Mouse (Mus musculus) liver, adult 2 months (tissue): ENCODE measurements around the gene Plscr1. TPM values are rescaled to one million over a fixed set of nuclear protein-coding genes. Genes with fewer than 3 reads are reported as not detected.

Experiments
- DNase-seq: peaks from one replicate; pipeline ENCODE4 v3.0.0-alpha.2; 2011; ENCODE audit warnings: low read depth, low spot score; ENCODE audit errors: extremely low read depth
- H3K27ac ChIP-seq: fragments of 200-500 bp; replicated peaks from 2 replicates; pipeline ENCODE4 v1.5.1; 2012; ENCODE audit warnings: low read depth, mild to moderate bottlenecking, control low read depth, inconsistent platforms, low read length; ENCODE audit not compliant: insufficient read depth
- H3K27me3 ChIP-seq: fragments of 200-500 bp; 2 replicates; pipeline ENCODE4 v1.6.1; 2012; ENCODE audit warnings: mild to moderate bottlenecking, moderate library complexity, low read length, inconsistent platforms; ENCODE audit not compliant: control insufficient read depth, insufficient read depth
- H3K36me3 ChIP-seq: fragments of 200-500 bp; 2 replicates; pipeline ENCODE4 v1.6.1; 2012; ENCODE audit warnings: low read length, inconsistent platforms; ENCODE audit not compliant: control insufficient read depth, insufficient read depth
- H3K4me1 ChIP-seq: fragments of 200-500 bp; 2 replicates; pipeline ENCODE4 v1.6.1; 2011; ENCODE audit warnings: low read length; ENCODE audit not compliant: control insufficient read depth, insufficient read depth
- H3K4me3 ChIP-seq: fragments of 200-500 bp; 2 replicates; pipeline ENCODE4 v1.5.1; 2011; ENCODE audit warnings: low read depth, mild to moderate bottlenecking, control low read depth, low read length, moderate library complexity; ENCODE audit not compliant: insufficient read depth
- H3K79me2 ChIP-seq: fragments of 200-500 bp; 2 replicates; pipeline ENCODE4 v1.6.1; 2012; ENCODE audit warnings: inconsistent platforms, mild to moderate bottlenecking, low read length, moderate library complexity; ENCODE audit not compliant: control insufficient read depth, insufficient read depth
- H3K9ac ChIP-seq: fragments of 200-500 bp; 2 replicates; pipeline ENCODE4 v1.6.1; 2012; ENCODE audit warnings: low read depth, mild to moderate bottlenecking, control low read depth, inconsistent platforms, low read length
- CTCF ChIP-seq: fragments of 200-500 bp; IDR thresholded peaks from 2 replicates; pipeline ENCODE4 v1.5.1; 2011; ENCODE audit warnings: low read depth, low read length, control low read depth
- POLR2A ChIP-seq: fragments of 200-500 bp; IDR thresholded peaks from 2 replicates; pipeline ENCODE4 v1.6.1; 2011; ENCODE audit warnings: low read length, control low read depth; ENCODE audit not compliant: insufficient read depth; ENCODE audit errors: extremely low read depth
- WGBS: fragments of 180-500 bp; shearing (Covaris S2); methylation state at CpG from one replicate; pipeline ENCODE4 v1.1.7; 2018; 5-methylcytosine and 5-hydroxymethylcytosine counted together
- polyA plus RNA-seq: library from polyadenylated mRNA; depleted of rRNA; stranded (reverse); fragments of >200 nt; gene quantifications from 2 replicates; pipeline ENCODE4 v1.2.3, GENCODE M21; 2012
- total RNA-seq: library from RNA; depleted of rRNA; stranded (reverse); fragments of >200 nt; gene quantifications from 2 replicates; pipeline ENCODE4 v1.2.3, GENCODE M21; 2014

Gene Plscr1
- total and polyA plus RNA-seq, 2 experiments = 9.9 to 18.3 TPM

- 35% methylated on average over 4 of the region's 4 CpGs for WGBS
- Histone ChIP-seq H3K27me3 (no peaks in the 10 kb centered on the region), H3K9ac (no peak overlapping the region), H3K79me2 (peaks cover 5% of the 10 kb centered on the region; the same call in 1 of the 2 replicates), H3K27ac (peak overlapping the region; percentile 71), H3K36me3 (0 out of 2 replicates have a peak, but pooled peaks cover 2% of the 10 kb centered on the region), H3K4me3 (no peak overlapping the region), H3K4me1 (peaks cover 28% of the 10 kb centered on the region)
- peak; percentile 87 for DNase-seq
- TF ChIP-seq CTCF = no peak
- TF ChIP-seq POLR2A = no peak
These were observed 23.1 kb downstream of the Plscr1 start for GRCm38 (mm10) chr9:92272650-92273049.

DNA sequence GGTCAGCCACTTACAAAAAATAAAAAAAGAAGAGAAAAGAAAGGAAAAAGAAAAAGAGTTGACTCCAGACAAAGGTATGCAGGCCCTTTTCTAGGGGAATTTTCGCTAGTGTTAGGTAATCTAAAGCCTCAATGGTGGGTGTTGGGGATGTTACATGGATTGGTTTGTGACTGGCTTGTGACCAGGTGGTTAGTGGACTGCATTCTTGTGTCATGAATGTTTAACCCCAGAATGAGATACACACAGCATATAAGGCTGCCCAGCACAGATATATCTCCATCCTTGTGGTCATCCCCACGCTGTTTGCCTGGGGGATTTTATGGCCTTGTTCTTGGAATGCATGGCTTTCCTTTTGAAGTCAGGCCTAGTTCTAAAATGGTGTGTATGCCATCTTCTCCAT lies 23.7 kb downstream of the Plscr1 start:
- Histone ChIP-seq H3K4me1 (peaks cover 28% of the 10 kb centered on the region), H3K9ac (no peak overlapping the region), H3K36me3 (0 out of 2 replicates have a peak, but pooled peaks cover 2% of the 10 kb centered on the region), H3K4me3 (no peak overlapping the region), H3K27me3 (no peaks in the 10 kb centered on the region), H3K79me2 (peaks cover 6% of the 10 kb centered on the region; the same call in 1 of the 2 replicates), H3K27ac (peak overlapping the region; percentile 71)
- DNase-seq = no peak
- 75% methylated on average over 2 of the region's 2 CpGs for WGBS
- TF ChIP-seq POLR2A = no peak
- no peak for TF ChIP-seq CTCF

GRCm38 (mm10) chr9:92273956-92274762 lies 24.6 kb downstream of the Plscr1 start:
- H3K9ac ChIP-seq = no peak overlapping the region
- TF ChIP-seq POLR2A = no peak
- no peak for TF ChIP-seq CTCF
- H3K27ac ChIP-seq = peak overlapping the region; percentile 92
- H3K36me3 ChIP-seq = 0 out of 2 replicates have a peak, but pooled peaks cover 2% of the 10 kb centered on the region
- WGBS = 42% methylated on average over 6 of the region's 6 CpGs
- peaks cover 28% of the 10 kb centered on the region for H3K4me1 ChIP-seq
- no peaks in the 10 kb centered on the region for H3K27me3 ChIP-seq
- peak; percentile 90 for DNase-seq
- peaks cover 6% of the 10 kb centered on the region; the same call in 1 of the 2 replicates for H3K79me2 ChIP-seq
- no peak overlapping the region for H3K4me3 ChIP-seq

DNA sequence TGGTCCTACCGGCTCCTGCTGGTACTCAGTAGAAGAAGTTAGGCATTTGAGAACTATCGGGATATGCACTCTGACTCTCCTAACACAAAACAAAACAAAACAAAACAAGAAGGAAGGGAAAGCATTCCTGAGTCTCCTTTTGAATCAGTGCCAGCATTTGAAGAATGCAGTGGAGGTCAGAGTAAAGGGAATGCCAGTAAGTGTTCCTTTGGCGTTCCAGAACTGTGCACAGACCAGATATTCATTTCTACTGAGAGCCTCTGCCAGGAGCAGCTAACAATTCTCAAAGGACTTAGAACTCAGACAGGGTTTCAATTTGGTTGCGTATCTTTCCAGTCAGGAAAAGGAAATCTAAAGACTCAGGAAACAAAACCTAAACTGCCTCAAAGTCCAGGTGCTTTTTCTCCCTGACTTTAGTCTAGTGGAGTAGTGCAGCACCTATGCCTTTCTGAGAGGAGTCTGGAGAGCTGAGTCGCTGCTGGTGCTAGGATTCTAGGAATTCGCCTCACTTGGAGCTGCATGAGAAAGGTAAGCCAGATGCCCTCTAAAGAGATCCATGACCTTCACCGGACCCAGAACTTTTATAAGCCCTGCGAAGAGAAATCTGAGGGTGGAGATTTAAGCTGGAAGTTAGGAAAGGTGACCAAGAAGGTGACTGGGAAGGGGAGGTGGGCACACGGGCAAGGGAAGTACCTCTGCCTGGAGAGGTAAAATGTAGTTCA lies 26.1 kb downstream of the Plscr1 start, which contains the start of gene Plscr2:
Plscr2 (plus strand) TSS at position 117 of the 722 bp plus-strand sequence.
- H3K36me3 ChIP-seq = no peaks in the 10 kb centered on the region
- peak within 1 kb of the TSS; percentile 56 for H3K4me3 ChIP-seq
- TF ChIP-seq POLR2A (no peak), CTCF (no peak)
- peaks cover 6% of the 10 kb centered on the region; the same call in 1 of the 2 replicates for H3K79me2 ChIP-seq
- H3K4me1 ChIP-seq = peaks cover 27% of the 10 kb centered on the region
- peak within 1 kb of the TSS; percentile 72 for H3K9ac ChIP-seq
- peak; percentile 77 for DNase-seq
- peak within 1 kb of the TSS; percentile 92 for H3K27ac ChIP-seq
- 31% methylated on average over 9 of the region's 9 CpGs for WGBS
- H3K27me3 ChIP-seq = no peaks in the 10 kb centered on the region

DNA sequence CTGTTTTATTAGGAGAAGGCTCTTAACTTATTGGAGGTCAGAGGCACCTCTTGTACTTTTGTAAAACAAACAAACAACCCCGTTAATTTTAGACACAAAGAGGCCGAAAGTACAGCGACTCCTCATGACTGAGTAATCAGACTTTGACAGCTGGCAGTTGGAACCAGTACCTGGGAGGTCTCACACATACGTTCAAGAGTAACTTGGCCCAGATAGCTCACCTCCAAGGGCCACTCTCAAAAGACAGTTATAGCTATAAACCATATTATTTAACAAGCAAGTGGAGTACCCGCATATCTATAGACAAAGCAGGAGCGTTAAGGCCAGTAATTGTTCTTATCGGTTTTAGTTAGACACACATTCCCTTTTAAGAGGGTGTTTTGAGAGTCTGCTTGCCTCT lies 26.8 kb downstream of the Plscr1 start:
- peak overlapping the region; percentile 92 for H3K27ac ChIP-seq
- H3K79me2 ChIP-seq = peaks cover 6% of the 10 kb centered on the region; the same call in 1 of the 2 replicates
- H3K4me3 ChIP-seq = peak overlapping the region; percentile 42
- no peaks in the 10 kb centered on the region for H3K27me3 ChIP-seq
- DNase-seq = peak; percentile 90
- TF ChIP-seq POLR2A (no peak), CTCF (no peak)
- H3K36me3 ChIP-seq = no peaks in the 10 kb centered on the region
- peaks cover 24% of the 10 kb centered on the region for H3K4me1 ChIP-seq
- WGBS = 43% methylated on average over 7 of the region's 7 CpGs
- no peak overlapping the region for H3K9ac ChIP-seq
